Mouse (Mus musculus): ENCODE data around the gene Dnah17.

Gene Dnah17

GRCm38 (mm10) chr11:118130534-118130933 lies at the start of gene Dnah17:
TSS of gene Dnah17 (minus strand) at chr11:118130634.
- DNase-seq: no peak

DNA sequence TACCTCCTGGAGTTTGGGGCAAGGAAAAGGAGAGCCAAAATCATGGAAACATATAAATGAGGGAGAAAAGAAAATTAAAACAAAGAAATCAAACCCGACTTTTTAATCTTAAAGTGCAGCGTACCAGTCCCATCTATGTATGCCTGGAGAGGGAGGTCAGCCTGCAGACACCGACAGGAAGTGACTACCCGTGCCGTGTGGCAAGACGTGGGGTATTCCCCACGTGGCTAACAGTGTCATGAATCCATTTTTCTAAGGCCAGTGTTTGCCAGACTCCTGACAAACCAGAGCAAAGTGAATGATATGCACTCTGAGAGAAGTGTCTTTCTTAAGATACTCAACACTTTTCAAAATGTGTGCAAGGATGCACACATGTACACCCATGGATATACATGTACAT lies 49.8 kb upstream of the Dnah17 start:
- DNase-seq: no peak

GRCm38 (mm10) chr11:118178236-118178635 lies 47.8 kb upstream of the Dnah17 start:
- DNase-seq: no peak

- no peak for DNase-seq
Measured at GRCm38 (mm10) chr11:118174752-118175151, 44.3 kb upstream of the Dnah17 start.

- no peak for DNase-seq
Measured at GRCm38 (mm10) chr11:118172768-118173167, 42.3 kb upstream of the Dnah17 start.

DNA sequence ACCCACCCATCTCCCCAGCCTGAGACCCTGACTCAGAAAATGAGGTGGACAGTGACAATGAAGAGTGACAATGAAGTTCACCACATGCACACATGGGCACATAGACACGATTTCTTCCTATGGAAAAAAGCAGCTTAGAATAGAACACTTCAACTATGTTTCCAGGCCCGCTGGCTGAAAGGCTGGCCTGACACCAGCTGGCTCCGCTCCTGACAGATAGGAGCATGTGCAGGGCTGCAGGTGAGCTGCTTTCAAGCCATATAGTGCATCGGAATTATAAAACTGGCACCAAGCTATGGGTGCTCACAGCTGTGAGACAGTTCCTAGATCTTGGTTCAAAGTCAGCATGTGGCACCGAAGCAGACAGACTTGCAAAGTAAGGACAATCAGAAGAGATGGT lies 39.9 kb upstream of the Dnah17 start:
- DNase-seq: no peak

GRCm38 (mm10) chr11:118168714-118169113 lies 38.3 kb upstream of the Dnah17 start:
- DNase-seq: no peak

GRCm38 (mm10) chr11:118166626-118167025 lies 36.2 kb upstream of the Dnah17 start:
- DNase-seq: no peak

DNA sequence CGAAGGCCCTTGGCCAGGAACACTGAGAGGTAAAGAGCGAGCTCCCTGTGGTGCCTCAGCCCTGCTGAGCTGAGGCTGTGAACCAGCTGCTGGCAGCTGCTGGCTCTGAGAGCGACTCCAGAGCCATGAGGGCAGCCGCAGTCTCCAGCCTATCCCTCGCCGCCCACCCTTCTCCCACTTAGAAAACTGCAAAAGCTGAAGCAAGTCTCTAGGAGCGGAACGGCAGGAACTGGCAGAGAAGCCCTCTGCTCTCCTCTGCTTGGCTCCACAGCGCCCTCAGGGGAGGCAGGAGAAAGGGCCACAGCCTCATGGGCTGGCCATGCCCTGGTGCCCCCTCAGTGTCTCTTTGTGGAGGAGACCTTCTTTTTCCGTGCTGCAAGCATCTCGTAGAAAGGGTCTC lies 35.2 kb upstream of the Dnah17 start:
- DNase-seq: no peak

DNA sequence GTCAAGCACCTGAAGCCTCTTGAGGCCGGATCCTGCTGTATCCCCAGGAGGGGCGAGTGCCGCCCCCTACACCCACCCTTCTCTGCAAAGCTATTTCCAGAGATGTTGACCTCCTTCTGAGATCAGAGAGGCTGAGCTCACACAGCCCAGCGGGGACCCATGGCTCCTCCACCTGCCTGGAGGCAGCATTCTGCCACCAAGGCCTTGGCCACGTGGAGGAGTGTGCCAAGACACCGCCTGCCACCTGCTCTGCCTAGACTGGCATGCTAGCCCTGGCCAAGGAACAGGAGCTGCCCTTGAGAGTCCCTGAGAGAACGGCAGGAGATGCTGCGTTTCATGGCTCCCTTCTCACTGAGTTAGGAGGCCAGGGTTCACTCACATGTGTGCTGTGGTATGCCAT lies 34.1 kb upstream of the Dnah17 start:
- DNase-seq: no peak

GRCm38 (mm10) chr11:118162245-118162644 lies 31.8 kb upstream of the Dnah17 start:
- DNase-seq: no peak

DNA sequence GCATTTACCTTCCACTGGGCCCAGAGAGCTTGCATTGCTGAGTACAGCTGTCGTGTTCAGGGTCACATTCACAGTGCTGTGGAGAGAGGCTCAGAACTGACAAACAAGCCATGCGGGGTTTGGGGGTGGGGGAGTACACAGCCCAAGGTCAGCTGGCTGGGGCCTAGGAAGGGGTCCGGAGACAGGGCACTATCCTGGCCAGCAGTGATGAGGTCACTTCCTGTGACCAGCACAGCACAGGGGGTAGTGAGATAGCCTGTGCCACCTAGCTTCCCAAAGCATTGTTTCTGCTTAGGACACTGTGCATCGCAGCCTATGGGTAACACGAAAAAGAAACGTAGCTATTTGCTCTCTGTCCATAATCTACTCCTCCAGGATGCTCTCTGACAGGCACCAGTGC lies 30.8 kb upstream of the Dnah17 start:
- DNase-seq: no peak

DNA sequence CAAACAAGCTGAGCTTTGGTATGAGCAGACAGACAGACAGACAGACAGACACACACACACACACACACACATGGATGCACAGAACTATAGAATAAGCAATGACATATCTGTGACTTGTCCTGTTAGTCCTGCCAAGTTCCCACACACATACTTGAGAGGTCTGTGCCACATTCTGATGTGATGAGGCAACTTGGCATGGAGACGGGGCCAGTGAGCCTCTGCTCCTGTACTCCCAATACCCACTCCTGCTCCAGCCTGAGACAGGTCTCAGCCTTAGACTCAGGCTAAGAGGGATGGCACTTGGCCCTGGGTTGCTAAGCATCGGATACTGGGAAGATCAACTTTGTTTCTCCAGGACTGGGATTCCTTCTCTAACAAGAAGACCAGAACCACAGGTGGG lies 30.3 kb upstream of the Dnah17 start:
- DNase-seq: no peak

- DNase-seq: no peak
Measured at GRCm38 (mm10) chr11:118158753-118159152, 28.3 kb upstream of the Dnah17 start.

DNA sequence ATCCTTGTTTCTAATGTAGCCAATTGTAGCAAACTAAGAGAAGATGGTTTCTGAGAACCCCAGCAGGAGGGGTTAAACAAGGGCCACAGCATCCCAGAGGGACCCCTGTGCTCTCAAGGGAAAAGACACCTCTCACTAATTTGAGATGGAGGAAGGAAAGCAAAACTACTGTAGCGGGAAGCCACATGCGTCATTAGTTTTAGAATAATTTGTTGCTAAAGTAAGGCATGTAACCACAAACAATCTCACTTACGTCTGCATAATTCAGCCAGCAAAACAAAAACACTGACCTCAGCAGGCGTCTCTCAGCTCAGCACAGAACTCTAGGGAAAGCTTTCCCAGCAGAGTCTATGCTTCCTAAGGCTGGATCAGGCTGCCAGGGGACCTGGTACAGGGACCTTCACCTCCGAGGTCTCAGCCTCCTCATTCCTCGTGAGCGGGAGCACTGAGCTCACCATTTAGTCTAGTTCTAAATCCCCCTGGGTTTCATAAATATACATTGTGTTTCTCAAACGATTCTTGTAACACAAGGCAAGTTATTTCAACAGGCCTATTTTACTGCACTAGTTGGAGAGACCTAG lies 26.1 kb upstream of the Dnah17 start:
- no peak for DNase-seq

- no peak for DNase-seq
Measured at GRCm38 (mm10) chr11:118152964-118153363, 22.5 kb upstream of the Dnah17 start.

GRCm38 (mm10) chr11:118151423-118152180 lies 21.2 kb upstream of the Dnah17 start:
- no peak for DNase-seq

GRCm38 (mm10) chr11:118150115-118150701 lies 19.8 kb upstream of the Dnah17 start:
- DNase-seq: no peak

DNA sequence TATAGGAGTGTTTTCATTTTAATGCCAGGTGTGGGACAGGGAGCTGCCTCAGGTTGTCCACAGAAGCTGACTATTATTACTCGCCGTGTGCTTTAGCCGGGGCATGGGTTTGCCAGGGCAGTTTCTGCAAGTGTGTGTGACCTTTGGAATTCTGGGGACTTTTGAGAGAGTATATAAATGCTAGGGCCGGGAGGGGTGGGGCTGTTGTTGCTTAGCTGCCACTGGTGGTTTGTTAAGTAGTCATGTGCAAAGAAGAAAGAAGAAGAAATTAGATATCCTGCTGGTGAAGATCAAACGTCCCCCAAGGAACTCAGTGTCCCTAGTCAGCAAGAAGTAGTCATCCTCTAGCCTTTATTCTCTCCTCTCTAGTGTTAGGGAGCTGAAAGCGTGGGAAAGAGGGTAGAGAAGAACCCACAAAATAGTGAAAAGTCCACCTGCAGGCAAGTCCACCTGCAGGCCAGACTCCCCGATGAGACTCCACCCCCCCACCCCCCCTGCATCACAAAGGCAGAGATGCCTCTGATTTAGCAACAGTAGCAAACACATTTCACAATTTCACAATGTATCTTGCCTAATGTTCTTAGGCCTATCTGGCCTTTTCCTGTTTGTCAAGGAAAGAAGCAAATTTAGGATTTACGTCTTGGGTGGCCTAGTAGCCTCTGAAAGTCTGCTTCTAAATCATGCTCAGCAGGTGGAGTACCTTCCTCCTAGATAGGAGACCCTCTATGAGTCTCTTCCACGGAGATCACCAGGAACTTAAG lies 17.6 kb upstream of the Dnah17 start:
- DNase-seq: no peak

DNA sequence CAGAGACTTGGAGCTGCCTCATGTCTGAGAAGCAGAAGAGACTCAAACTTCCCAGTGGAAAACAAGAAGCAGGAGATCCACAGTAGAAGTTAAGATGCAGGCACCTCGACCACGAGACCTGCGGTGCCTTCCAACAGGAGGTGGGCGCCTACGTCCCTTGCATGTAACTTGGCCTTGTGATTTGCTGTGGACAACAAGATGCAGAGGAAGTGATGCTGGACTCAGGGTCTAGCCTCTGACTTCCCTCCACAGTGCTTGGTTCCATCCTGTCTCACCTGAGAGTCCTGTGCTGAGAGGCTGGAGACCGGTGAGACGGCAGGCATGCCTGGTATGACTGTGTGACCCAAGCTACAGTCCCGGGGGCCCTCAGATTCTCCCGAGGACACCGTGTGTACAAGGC lies 16.0 kb upstream of the Dnah17 start:
- DNase-seq: peak in 1 of 2 experiments; percentile 24

DNA sequence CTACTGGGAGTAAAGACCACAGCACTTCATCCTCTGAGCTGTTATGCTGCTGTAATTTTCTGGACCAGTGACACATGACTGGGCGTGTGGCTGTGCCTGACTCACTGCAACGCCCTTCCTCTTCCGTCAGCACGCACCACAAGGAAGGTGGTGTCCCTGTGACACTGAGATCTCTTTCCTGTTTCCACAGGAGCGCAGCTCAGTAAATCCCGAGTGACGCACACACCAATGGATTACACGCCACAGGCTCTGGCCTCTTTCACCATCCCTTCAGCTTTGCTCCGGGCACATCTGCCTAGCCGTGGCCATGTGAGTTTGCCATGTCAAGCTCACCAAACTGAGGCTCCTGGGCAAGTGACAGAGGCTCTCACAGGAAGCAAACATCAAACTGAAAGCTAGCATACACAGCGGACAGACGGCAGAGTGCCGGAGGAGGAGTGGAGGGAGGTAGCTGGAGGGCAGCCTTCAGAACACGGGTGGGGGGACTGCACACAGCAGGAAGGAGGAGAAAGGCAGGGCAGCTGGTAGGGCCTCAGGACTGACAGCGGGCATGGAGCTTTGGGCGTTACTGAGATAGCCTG lies 15.4 kb upstream of the Dnah17 start:
- peak; percentile 55 to 73 for DNase-seq

- no peak for DNase-seq
Measured at GRCm38 (mm10) chr11:118145092-118145491, 14.7 kb upstream of the Dnah17 start.

GRCm38 (mm10) chr11:118143731-118144130 lies 13.3 kb upstream of the Dnah17 start:
- no peak for DNase-seq

Data from thymus, adult 18-20 months (tissue).